Mouse (Mus musculus) forelimb bud, embryonic 11.5 days (tissue): ENCODE data around the gene Gm11492.

ENCODE experiments used
- DNase-seq: peaks from one replicate; pipeline ENCODE4 v3.0.0-alpha.2; 2012; ENCODE audit warnings: low read depth, low spot score

Gm11492 gene

DNA sequence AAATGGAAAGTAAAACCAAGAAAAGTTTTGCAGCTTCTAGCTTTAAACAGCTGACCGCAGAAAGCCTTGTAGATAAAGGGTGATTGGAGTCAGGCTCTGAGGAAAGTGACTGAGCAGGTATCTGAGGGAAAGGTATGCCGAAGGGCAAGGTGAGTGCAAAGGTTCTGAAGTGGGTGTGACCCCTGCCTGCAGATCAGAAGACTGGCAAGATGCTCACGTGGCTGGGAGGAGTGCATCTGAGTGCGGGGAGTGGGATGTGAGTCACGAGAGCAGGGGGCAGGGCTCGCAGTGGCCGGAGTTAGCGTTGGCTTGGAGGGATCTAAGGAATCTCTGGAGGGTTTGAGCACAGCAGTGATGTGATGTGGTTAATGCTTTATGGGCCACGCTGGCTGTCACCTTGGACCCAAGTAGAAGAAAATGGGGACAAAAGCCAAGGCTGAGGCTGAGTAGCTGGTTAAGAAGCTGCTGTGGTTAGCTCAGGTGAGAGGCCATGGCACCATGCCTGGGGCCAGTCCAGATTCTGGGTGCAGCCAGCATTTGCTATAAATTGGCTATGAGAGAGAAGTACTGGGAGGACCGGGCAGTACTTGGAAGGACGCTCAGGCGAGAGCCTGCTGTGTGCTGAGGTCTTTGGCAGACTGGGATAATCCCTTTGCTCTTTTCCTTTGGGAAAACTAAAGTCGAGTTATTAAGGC, 33.1 kb downstream of the Gm11492 start:
- no peak for DNase-seq

GRCm38 (mm10) chr11:87600322-87600853, 33.9 kb downstream of the Gm11492 start:
- DNase-seq, result no peak

DNA sequence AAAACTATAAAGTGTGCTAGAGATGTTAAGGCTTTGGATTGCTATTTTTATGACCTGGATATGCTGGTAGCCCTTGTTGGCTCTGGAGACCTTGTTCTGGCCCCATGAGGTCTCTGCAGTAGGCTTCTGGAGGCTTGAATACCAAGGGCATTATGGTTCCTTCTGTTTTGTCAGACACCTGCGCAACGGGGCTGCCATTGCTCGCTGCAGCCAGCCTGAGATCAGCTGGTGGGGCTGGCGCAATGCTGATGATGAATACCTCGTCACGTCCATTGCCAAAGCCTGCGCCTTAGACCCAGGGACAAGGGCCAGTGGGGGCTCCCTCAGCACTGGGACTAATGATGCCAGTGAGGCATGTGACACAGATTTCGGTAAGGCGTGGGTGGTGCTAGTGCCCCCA, 35.8 kb downstream of the Gm11492 start:
- no peak for DNase-seq

DNA sequence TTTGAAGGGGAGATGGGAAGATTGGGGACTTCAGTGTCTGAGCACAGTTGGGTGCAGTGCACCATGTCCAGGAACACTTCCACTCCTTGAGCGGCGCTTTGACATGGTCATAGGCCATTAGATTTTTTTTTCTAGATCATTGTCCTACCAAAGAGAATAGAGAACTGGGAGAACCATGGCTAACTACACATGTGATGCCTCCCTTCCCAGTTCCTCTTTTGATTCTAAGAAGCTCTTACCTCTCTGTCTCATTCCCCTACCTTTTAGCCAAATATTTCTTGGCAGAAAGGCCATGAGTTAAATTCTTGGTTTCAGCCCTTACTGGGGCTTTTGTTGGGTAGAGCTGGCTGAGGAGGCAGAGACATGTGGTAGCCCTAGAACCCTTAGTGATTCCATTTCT, 37.1 kb downstream of the Gm11492 start:
- DNase-seq, result no peak

- no peak for DNase-seq
These were observed 42.8 kb downstream of the Gm11492 start for GRCm38 (mm10) chr11:87609264-87609663.

- DNase-seq, result no peak
These were observed 45.1 kb downstream of the Gm11492 start for GRCm38 (mm10) chr11:87611547-87611946.

DNA sequence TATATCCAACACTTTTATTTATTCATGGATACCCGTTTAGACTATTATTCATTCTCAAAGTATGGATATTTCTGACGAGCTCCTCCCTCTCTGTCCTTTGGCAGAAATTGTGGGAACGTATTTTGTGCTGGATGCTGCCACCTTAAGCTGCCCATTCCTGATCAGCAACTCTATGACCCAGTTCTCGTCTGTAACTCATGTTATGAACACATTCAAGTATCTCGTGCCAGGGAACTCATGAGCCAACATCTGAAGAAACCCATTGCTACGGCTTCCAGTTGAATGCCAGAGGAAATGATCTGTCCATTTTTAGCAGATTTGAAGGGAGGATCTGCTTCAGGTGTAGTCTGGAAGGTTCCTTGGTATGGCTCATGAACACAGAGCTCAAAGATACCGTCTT, 47.5 kb downstream of the Gm11492 start:
- no peak for DNase-seq

- no peak for DNase-seq
These were observed 49.1 kb downstream of the Gm11492 start for GRCm38 (mm10) chr11:87615551-87615950.

DNA sequence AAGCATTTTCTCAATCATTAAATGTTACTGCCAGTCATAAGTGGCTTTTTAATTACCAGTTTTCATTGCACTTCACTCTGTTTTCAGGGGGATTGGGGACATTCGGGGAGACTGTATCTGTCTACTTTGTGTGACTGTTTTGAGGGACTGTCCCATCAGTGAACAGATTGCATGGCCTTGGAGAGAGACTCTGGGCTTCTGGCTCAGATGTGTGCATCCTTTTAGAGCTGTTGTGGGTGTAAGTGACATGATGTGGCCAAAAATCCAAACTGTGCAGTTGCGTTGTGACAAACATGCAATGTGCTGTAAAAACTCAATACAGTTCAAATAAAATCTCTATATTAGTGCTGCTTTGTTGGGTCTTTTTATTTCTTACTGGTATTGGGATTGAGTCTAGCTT, 49.5 kb downstream of the Gm11492 start:
- DNase-seq, result no peak

- DNase-seq, result no peak
These were observed 50.5 kb downstream of the Gm11492 start, which contains the start of gene Hsf5 for GRCm38 (mm10) chr11:87616790-87617474. Gene Hsf5 (plus strand): TSS chr11:87617164.

- no peak for DNase-seq
These were observed 51.2 kb downstream of the Gm11492 start for GRCm38 (mm10) chr11:87617606-87618005.
